Mouse (Mus musculus) ES-E14 (cell line): ENCODE measurements around the gene Agl. TPM values are rescaled to one million over a fixed set of nuclear protein-coding genes. Genes with fewer than 3 reads are reported as not detected.

Experiments
- DNase-seq: peaks from one replicate; pipeline ENCODE4 v3.0.0-alpha.2; 2013; ENCODE audit warnings: low read depth, low spot score
- H3K27ac ChIP-seq: 2 replicates; pipeline ENCODE4 v1.5.1; 2012; ENCODE audit warnings: low read depth, mild to moderate bottlenecking, low read length, moderate library complexity, mixed read lengths; ENCODE audit not compliant: poor library complexity, insufficient read depth, severe bottlenecking
- H3K36me3 ChIP-seq: 2 replicates; pipeline ENCODE4 v1.6.1; 2012; ENCODE audit warnings: mild to moderate bottlenecking, low read length, moderate library complexity, mixed read lengths; ENCODE audit not compliant: control insufficient read depth, poor library complexity, insufficient read depth, severe bottlenecking
- H3K4me1 ChIP-seq, 2 experiments: fragments of 150-350 bp in 1 of 2; sonication (generic) in 1 of 2; 2 replicates each; pipeline ENCODE4 v1.6.1; 2012; ENCODE audit warnings: low read length in 2 of 2, mild to moderate bottlenecking in 1 of 2, mixed read lengths in 1 of 2; ENCODE audit not compliant: control insufficient read depth in 2 of 2, insufficient read depth in 2 of 2, poor library complexity in 1 of 2
- H3K4me3 ChIP-seq, 2 experiments: fragments of 150-350 bp in 1 of 2; sonication (generic) in 1 of 2; 2 replicates each; pipeline ENCODE4 v1.5.1; 2012; ENCODE audit warnings: low read length in 2 of 2, low read depth in 1 of 2, mild to moderate bottlenecking in 1 of 2, mixed read lengths in 1 of 2; ENCODE audit not compliant: insufficient read depth in 1 of 2, poor library complexity in 1 of 2, severe bottlenecking in 1 of 2
- H3K9ac ChIP-seq: 2 replicates; pipeline ENCODE4 v1.6.1; 2012; ENCODE audit warnings: low read depth, mild to moderate bottlenecking, low read length, mixed read lengths; ENCODE audit not compliant: poor library complexity, insufficient read depth, severe bottlenecking
- H3K9me3 ChIP-seq: fragments of 150-350 bp; sonication (generic); 2 replicates; pipeline ENCODE4 v1.6.1; 2012; ENCODE audit warnings: low read depth, mild to moderate bottlenecking, low read length; ENCODE audit not compliant: control insufficient read depth, insufficient read depth
- CHD2 ChIP-seq: IDR thresholded peaks from 2 replicates; pipeline ENCODE4 v1.6.1; 2014; ENCODE audit warnings: mild to moderate bottlenecking, low read depth, low read length, inconsistent platforms
- HCFC1 ChIP-seq: IDR thresholded peaks from 2 replicates; pipeline ENCODE4 v1.6.1; 2012; ENCODE audit warnings: low read length, inconsistent platforms, borderline replicate concordance; ENCODE audit not compliant: insufficient read depth
- MAFK ChIP-seq: IDR thresholded peaks from 2 replicates; pipeline ENCODE4 v1.6.1; 2014; ENCODE audit warnings: mild to moderate bottlenecking, low read depth, low read length, inconsistent platforms; ENCODE audit not compliant: insufficient read depth
- ZC3H11A ChIP-seq: IDR thresholded peaks from 2 replicates; pipeline ENCODE4 v1.6.1; 2012; ENCODE audit warnings: low read depth, mild to moderate bottlenecking, inconsistent platforms, low read length, borderline replicate concordance
- ZNF384 ChIP-seq: IDR thresholded peaks from 2 replicates; pipeline ENCODE4 v1.6.1; 2012; ENCODE audit warnings: low read depth, low read length, inconsistent platforms
- in situ Hi-C, 2 experiments: fragments of 600-800 bp; cut with MboI; formaldehyde crosslinking; loops; one replicate each; pipeline ENCODE4 v1.15.1; 2025; ENCODE audit warnings: low sequenced_read_pairs in 2 of 2, inconsistent platforms in 1 of 2; ENCODE audit not compliant: unreplicated experiment in 2 of 2
- total RNA-seq: library from RNA; depleted of rRNA; stranded (reverse); fragments of 300-350 nt; gene quantifications from 2 replicates; pipeline ENCODE4 v1.2.3, GENCODE M21; 2012

The Agl gene
- total RNA-seq, 1 experiment: 5.6 TPM

- H3K27ac ChIP-seq: no peak overlapping the region
- in situ Hi-C loops: no loop called here
- H3K4me3 ChIP-seq: no peak overlapping the region
- H3K36me3 ChIP-seq: no peaks in the 10 kb centered on the region
- TF ChIP-seq ZC3H11A (no peak), CHD2 (no peak)
- no peak overlapping the region for H3K9ac ChIP-seq
- H3K4me1 ChIP-seq: no peaks in the 10 kb centered on the region
- no peaks in the 10 kb centered on the region for H3K9me3 ChIP-seq
- DNase-seq: no peak
Measured at GRCm38 (mm10) chr3:116826471-116827215, 18.7 kb upstream of the Agl start.

- Histone ChIP-seq H3K36me3 (no peaks in the 10 kb centered on the region), H3K27ac (no peak overlapping the region), H3K9me3 (no peaks in the 10 kb centered on the region), H3K9ac (no peak overlapping the region), H3K4me1 (no peaks in the 10 kb centered on the region), H3K4me3 (no peak overlapping the region)
- in situ Hi-C loops: no loop called here
- TF ChIP-seq MAFK (no peak), ZNF384 (no peak), CHD2 (no peak), ZC3H11A (no peak), HCFC1 (no peak)
- DNase-seq: no peak
Measured at GRCm38 (mm10) chr3:116817231-116817630, 9.3 kb upstream of the Agl start.

GRCm38 (mm10) chr3:116816674-116817215, 8.8 kb upstream of the Agl start:
- in situ Hi-C loops: no loop called here
- H3K4me1 ChIP-seq: no peaks in the 10 kb centered on the region
- DNase-seq: no peak
- no peak overlapping the region for H3K9ac ChIP-seq
- H3K4me3 ChIP-seq: no peak overlapping the region
- no peak for TF ChIP-seq HCFC1
- TF ChIP-seq MAFK: no peak
- TF ChIP-seq ZC3H11A: no peak
- TF ChIP-seq ZNF384: no peak
- no peak for TF ChIP-seq CHD2
- H3K27ac ChIP-seq: no peak overlapping the region
- no peaks in the 10 kb centered on the region for H3K36me3 ChIP-seq
- H3K9me3 ChIP-seq: no peaks in the 10 kb centered on the region

GRCm38 (mm10) chr3:116815916-116816315, 8.0 kb upstream of the Agl start:
- DNase-seq: no peak
- TF ChIP-seq HCFC1 (no peak), ZNF384 (no peak), CHD2 (no peak)
- no peak overlapping the region for H3K4me3 ChIP-seq
- no peak overlapping the region for H3K9ac ChIP-seq
- no peaks in the 10 kb centered on the region for H3K36me3 ChIP-seq
- H3K27ac ChIP-seq: no peak overlapping the region
- in situ Hi-C loops: no loop called here
- H3K4me1 ChIP-seq: no peaks in the 10 kb centered on the region
- no peaks in the 10 kb centered on the region for H3K9me3 ChIP-seq

GRCm38 (mm10) chr3:116815305-116815797, 7.4 kb upstream of the Agl start:
- H3K9me3 ChIP-seq: no peaks in the 10 kb centered on the region
- no peaks in the 10 kb centered on the region for H3K36me3 ChIP-seq
- in situ Hi-C loops: no loop called here
- no peak overlapping the region for H3K27ac ChIP-seq
- no peak overlapping the region for H3K4me3 ChIP-seq
- no peak for TF ChIP-seq HCFC1
- no peak for TF ChIP-seq CHD2
- no peak for TF ChIP-seq ZC3H11A
- TF ChIP-seq MAFK: no peak
- no peak for TF ChIP-seq ZNF384
- DNase-seq: no peak
- no peaks in the 10 kb centered on the region for H3K4me1 ChIP-seq
- H3K9ac ChIP-seq: no peak overlapping the region
